7 mouse cellular contexts compared by ENCODE assay signal in the genomic region with DNA sequence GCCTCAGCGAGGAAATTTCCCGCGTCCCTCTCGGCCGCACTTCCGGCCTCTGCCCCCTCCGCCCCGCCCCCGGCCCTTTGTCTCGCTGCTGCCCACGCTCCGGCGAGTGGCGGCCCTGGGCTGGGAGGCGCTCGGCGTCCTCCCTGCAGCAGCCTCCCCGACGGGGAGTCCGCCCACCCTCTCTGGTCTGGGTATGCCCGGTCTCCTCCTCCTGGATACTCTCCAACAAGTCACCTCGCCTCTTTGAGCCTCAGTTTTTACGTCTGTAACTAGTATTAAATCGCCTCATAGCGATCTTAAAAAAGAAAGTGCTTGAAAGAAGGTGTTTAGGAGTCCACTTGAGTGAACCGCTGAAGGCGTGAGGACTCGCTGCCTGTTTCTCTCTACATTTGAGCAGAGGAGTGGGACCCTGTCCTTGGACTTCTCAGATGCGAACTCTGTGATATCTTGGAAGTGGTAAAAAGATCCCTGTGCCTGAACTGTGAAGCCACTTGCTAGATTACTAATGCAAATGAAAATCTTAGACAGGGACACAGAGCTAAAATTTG. TPM values are rescaled to one million over a fixed set of nuclear protein-coding genes. Genes with fewer than 3 reads are reported as not detected.
DNase-seq lines count a peak whose midpoint lies in the region; ATAC-seq and TF ChIP-seq lines count a peak whose summit lies in the region.

Gprin1 (minus strand) TSS at position 11 of the 548 bp plus-strand sequence.

- no peak for TF ChIP-seq CTCF in lung, embryonic 14.5 days (IDR thresholded peaks at IDR 0.05; ENCODE audit: low read depth)

- H3K27me3 ChIP-seq in lung, embryonic 14.5 days (ENCODE audit: insufficient read depth, low read length) = peaks cover 32% of the 10 kb centered on the region
- H3K27me3 ChIP-seq in embryonic facial prominence, embryonic 11.5 days (ENCODE audit: control insufficient read depth, insufficient read depth, low read length) = peaks cover 25% of the 10 kb centered on the region
- peaks cover 34% of the 10 kb centered on the region for H3K27me3 ChIP-seq in intestine, embryonic 15.5 days (replicated peaks)
- 0 out of 2 replicates have a peak, but pooled peaks cover 8% of the 10 kb centered on the region for H3K27me3 ChIP-seq in midbrain, embryonic 14.5 days (ENCODE audit: control insufficient read depth, insufficient read depth, low read length)

- peak; percentile 25 for DNase-seq in lung, embryonic 14.5 days
- no peak for DNase-seq in lung, postnatal 10 days
- no peak for DNase-seq in embryonic facial prominence, embryonic 11.5 days (ENCODE audit: low spot score)
- DNase-seq in midbrain, embryonic 14.5 days = no peak
- DNase-seq in ovary, postnatal 36 days (ENCODE audit: low spot score) = no peak
- DNase-seq in adrenal gland, postnatal 25 days = no peak

- H3K27ac ChIP-seq in lung, embryonic 14.5 days (ENCODE audit: low read depth) = no peak within 1 kb of the TSS
- 0 out of 2 replicates have a peak within 1 kb of the TSS, but pooled peaks have one; percentile 20 for H3K27ac ChIP-seq in embryonic facial prominence, embryonic 11.5 days (replicated peaks; ENCODE audit: low read depth, low read length)
- H3K27ac ChIP-seq in intestine, embryonic 15.5 days = no peak within 1 kb of the TSS
- peak within 1 kb of the TSS; percentile 94 for H3K27ac ChIP-seq in midbrain, embryonic 14.5 days (replicated peaks; ENCODE audit: low read depth, low read length)

- H3K4me2 ChIP-seq in lung, embryonic 14.5 days = peak within 1 kb of the TSS; percentile 82
- peak within 1 kb of the TSS; percentile 92 for H3K4me2 ChIP-seq in embryonic facial prominence, embryonic 11.5 days (ENCODE audit: low read depth, low read length)
- H3K4me2 ChIP-seq in intestine, embryonic 15.5 days (replicated peaks) = peak within 1 kb of the TSS; percentile 95
- H3K4me2 ChIP-seq in midbrain, embryonic 14.5 days (ENCODE audit: low read length) = peak within 1 kb of the TSS; percentile 77

- 3% methylated on average over 29 of the region's 29 CpGs for WGBS in lung, embryonic 14.5 days
- WGBS in embryonic facial prominence, embryonic 11.5 days = 3% methylated on average over 29 of the region's 29 CpGs
- 3% methylated on average over 29 of the region's 29 CpGs for WGBS in intestine, embryonic 15.5 days
- WGBS in midbrain, embryonic 14.5 days = 2% methylated on average over 29 of the region's 29 CpGs

- H3K4me3 ChIP-seq in lung, embryonic 14.5 days (ENCODE audit: low read depth, low read length) = peak within 1 kb of the TSS; percentile 53
- peak within 1 kb of the TSS; percentile 55 for H3K4me3 ChIP-seq in embryonic facial prominence, embryonic 11.5 days (ENCODE audit: low read depth, low read length)
- H3K4me3 ChIP-seq in intestine, embryonic 15.5 days (replicated peaks) = peak within 1 kb of the TSS; percentile 56
- peak within 1 kb of the TSS; percentile 61 for H3K4me3 ChIP-seq in midbrain, embryonic 14.5 days (replicated peaks; ENCODE audit: low read depth, low read length)

- H3K36me3 ChIP-seq in lung, embryonic 14.5 days (ENCODE audit: insufficient read depth) = no peaks in the 10 kb centered on the region
- H3K36me3 ChIP-seq in embryonic facial prominence, embryonic 11.5 days (replicated peaks; ENCODE audit: control insufficient read depth, insufficient read depth, low read depth, low read length) = no peaks in the 10 kb centered on the region
- no peaks in the 10 kb centered on the region for H3K36me3 ChIP-seq in intestine, embryonic 15.5 days
- H3K36me3 ChIP-seq in midbrain, embryonic 14.5 days (ENCODE audit: control insufficient read depth, insufficient read depth, low read length) = no peaks in the 10 kb centered on the region

- no peaks in the 10 kb centered on the region for H3K4me1 ChIP-seq in lung, embryonic 14.5 days (ENCODE audit: insufficient read depth)
- H3K4me1 ChIP-seq in embryonic facial prominence, embryonic 11.5 days (ENCODE audit: control insufficient read depth, insufficient read depth, low read length) = no peaks in the 10 kb centered on the region
- H3K4me1 ChIP-seq in intestine, embryonic 15.5 days (replicated peaks) = peaks cover 5% of the 10 kb centered on the region
- peaks cover 45% of the 10 kb centered on the region for H3K4me1 ChIP-seq in midbrain, embryonic 14.5 days (ENCODE audit: control insufficient read depth, insufficient read depth, low read length)

- H3K9ac ChIP-seq in lung, embryonic 14.5 days = no peak within 1 kb of the TSS
- H3K9ac ChIP-seq in embryonic facial prominence, embryonic 11.5 days (replicated peaks; ENCODE audit: low read length) = peak within 1 kb of the TSS; percentile 43
- H3K9ac ChIP-seq in intestine, embryonic 15.5 days = peak within 1 kb of the TSS; percentile 26; the same call in 1 of the 2 replicates
- peak within 1 kb of the TSS; percentile 88 for H3K9ac ChIP-seq in midbrain, embryonic 14.5 days (replicated peaks; ENCODE audit: low read length)

- peak; percentile 45; the same call in 1 of the 2 replicates for ATAC-seq in lung, embryonic 14.5 days (ENCODE audit: insufficient read depth)
- 0 out of 2 replicates have a peak, but pooled peaks have one; percentile 58 for ATAC-seq in embryonic facial prominence, embryonic 11.5 days (replicated peaks; ENCODE audit: insufficient number of reproducible peaks, low FRiP score, low TSS enrichment, low read depth)
- ATAC-seq in intestine, embryonic 15.5 days = peak; percentile 53
- peak; percentile 67 for ATAC-seq in midbrain, embryonic 14.5 days (ENCODE audit: low FRiP score, low TSS enrichment)

- H3K9me3 ChIP-seq in lung, embryonic 14.5 days (ENCODE audit: low read depth, low read length) = no peaks in the 10 kb centered on the region
- H3K9me3 ChIP-seq in embryonic facial prominence, embryonic 11.5 days (replicated peaks; ENCODE audit: control insufficient read depth, low read length) = no peaks in the 10 kb centered on the region
- no peaks in the 10 kb centered on the region for H3K9me3 ChIP-seq in intestine, embryonic 15.5 days
- H3K9me3 ChIP-seq in midbrain, embryonic 14.5 days (ENCODE audit: control insufficient read depth, low read length) = no peaks in the 10 kb centered on the region

RNA-seq across cellular contexts. Expression of gene Gprin1, which starts in this region (rescaled TPM):
- 0.34 and 0.53 TPM in 2 replicates for polyA plus RNA-seq in lung, embryonic 14.5 days (2014; fragmentation: Nextera tagmentation; extraction: Ambion mirVana)
- 3.0 and 3.4 TPM in 2 replicates for polyA plus RNA-seq in embryonic facial prominence, embryonic 11.5 days (2014; fragmentation: Nextera tagmentation; extraction: Ambion mirVana)
- polyA plus RNA-seq in intestine, embryonic 15.5 days (2015; fragmentation: Nextera tagmentation; extraction: Ambion mirVana) = 0.53 and 0.82 TPM in 2 replicates
- polyA plus RNA-seq in midbrain, embryonic 14.5 days (2014; fragmentation: Nextera tagmentation; extraction: Ambion mirVana) = 19.1 and 29.4 TPM in 2 replicates
- 3.9 and 4.1 TPM in 2 replicates for total RNA-seq in adrenal gland, postnatal 25 days (2021)

Comparison
In these comparisons a context has a peak if more than half of its experiments do, and no peak if none do; other contexts are left out.
1. Peak in DNase-seq, ATAC-seq, H3K4me3 ChIP-seq and H3K4me2 ChIP-seq in lung, embryonic 14.5 days; RNA of the gene not detected or under 1 TPM.
2. Peak in ATAC-seq, H3K4me3 ChIP-seq, H3K9ac ChIP-seq and H3K4me2 ChIP-seq in intestine, embryonic 15.5 days; RNA of the gene not detected or under 1 TPM.
3. H3K27ac ChIP-seq: peak in embryonic facial prominence, embryonic 11.5 days (single experiment) and midbrain, embryonic 14.5 days (single experiment); none in lung, embryonic 14.5 days (single experiment) and intestine, embryonic 15.5 days (single experiment).
4. Peak in every context shown above with its lines, with median percentiles within 50 percentile points of each other: ATAC-seq, H3K4me2 ChIP-seq and H3K4me3 ChIP-seq.